Mouse (Mus musculus) right cerebral cortex, adult 2 months (tissue): Measurements from ENCODE around the gene Ccdc85a.
"Not testable (repeated sequence)": the region's sequence is repeated elsewhere in the genome, so short reads cannot be mapped to it uniquely, and the experiment has no call there.

ENCODE experiments used
- DNase-seq, 2 experiments: peaks; one replicate each; pipeline ENCODE4 v3.0.0; 2021 to 2022; ENCODE audit warnings: low spot score in 2 of 2

Ccdc85a gene

GRCm38 (mm10) chr11:28422451-28423231, 161.5 kb downstream of the Ccdc85a start:
- peak in 1 of 2 experiments; percentile 32 for DNase-seq

GRCm38 (mm10) chr11:28415841-28416240, 168.3 kb downstream of the Ccdc85a start:
- no peak for DNase-seq

GRCm38 (mm10) chr11:28409880-28410279, 174.2 kb downstream of the Ccdc85a start:
- not testable (repeated sequence) for DNase-seq

GRCm38 (mm10) chr11:28397166-28397565, 187.0 kb downstream of the Ccdc85a start:
- no peak for DNase-seq

- DNase-seq = no peak
These were observed 208.2 kb downstream of the Ccdc85a start for GRCm38 (mm10) chr11:28375891-28376290.

- no peak for DNase-seq
These were observed 209.5 kb downstream of the Ccdc85a start for GRCm38 (mm10) chr11:28374636-28375035.

GRCm38 (mm10) chr11:28371381-28371780, 212.7 kb downstream of the Ccdc85a start:
- not testable (repeated sequence) for DNase-seq

- DNase-seq = no peak
These were observed 218.2 kb downstream of the Ccdc85a start for GRCm38 (mm10) chr11:28365929-28366244.

- peak; percentile 74 to 81 for DNase-seq
These were observed 218.8 kb downstream of the Ccdc85a start for GRCm38 (mm10) chr11:28365209-28365928.

- DNase-seq = no peak
These were observed 240.7 kb downstream of the Ccdc85a start for GRCm38 (mm10) chr11:28343465-28343864.

GRCm38 (mm10) chr11:28341887-28342286, 242.2 kb downstream of the Ccdc85a start:
- no peak for DNase-seq

- DNase-seq = not testable (repeated sequence)
These were observed 244.6 kb downstream of the Ccdc85a start, which contains the start of gene Gm6685 for GRCm38 (mm10) chr11:28339224-28340150. Gene Gm6685 (minus strand): TSS chr11:28339867.
